Mouse (Mus musculus) spleen, postnatal 14 days (tissue): ENCODE data around the gene Cacng4.

Source experiments
- DNase-seq, 2 experiments: peaks; one replicate each; pipeline ENCODE4 v3.0.0; 2021 to 2022; ENCODE audit warnings: low spot score in 2 of 2

Gene Cacng4

DNA sequence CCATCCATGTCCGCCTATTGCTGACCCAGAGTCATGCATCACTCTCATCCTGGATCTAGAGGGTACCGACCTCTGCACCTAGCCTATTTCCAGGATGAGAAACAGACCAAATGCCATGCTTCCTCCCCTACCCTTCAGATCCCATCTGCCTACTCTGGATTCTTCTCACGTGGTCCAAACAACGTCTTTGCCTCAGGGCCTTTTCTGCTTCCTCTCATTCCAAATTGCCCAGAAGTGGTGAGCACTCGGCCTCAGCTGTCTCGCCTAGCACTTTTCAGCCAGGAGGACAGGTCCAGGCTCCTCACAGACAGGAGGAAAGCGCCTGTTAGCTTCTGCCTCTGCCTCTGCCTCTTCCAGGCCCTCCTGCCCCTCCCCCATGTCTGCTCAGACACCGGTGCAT lies 21.0 kb downstream of the Cacng4 start:
- no peak for DNase-seq

DNA sequence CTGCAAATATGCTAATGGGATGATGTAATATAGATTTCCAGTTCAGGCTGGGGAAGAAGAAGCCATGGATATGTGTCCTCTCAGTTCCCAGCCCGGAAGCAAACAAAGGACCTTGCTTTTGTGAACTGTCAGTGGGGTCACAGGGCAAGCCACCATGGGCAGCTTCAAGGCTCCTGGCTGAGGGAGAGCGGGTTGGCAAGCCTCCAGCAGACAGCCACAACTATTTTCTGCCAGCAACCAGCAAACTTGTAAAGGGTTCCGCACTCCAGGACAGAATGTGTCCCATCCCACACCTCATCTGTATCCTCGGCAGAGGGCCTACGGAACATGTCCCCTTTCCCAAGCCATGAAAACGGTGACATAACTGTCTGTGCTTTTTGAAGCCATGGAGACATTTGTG lies 22.4 kb downstream of the Cacng4 start:
- DNase-seq = no peak

GRCm38 (mm10) chr11:107768361-107768760 lies 26.0 kb downstream of the Cacng4 start:
- DNase-seq = no peak

DNA sequence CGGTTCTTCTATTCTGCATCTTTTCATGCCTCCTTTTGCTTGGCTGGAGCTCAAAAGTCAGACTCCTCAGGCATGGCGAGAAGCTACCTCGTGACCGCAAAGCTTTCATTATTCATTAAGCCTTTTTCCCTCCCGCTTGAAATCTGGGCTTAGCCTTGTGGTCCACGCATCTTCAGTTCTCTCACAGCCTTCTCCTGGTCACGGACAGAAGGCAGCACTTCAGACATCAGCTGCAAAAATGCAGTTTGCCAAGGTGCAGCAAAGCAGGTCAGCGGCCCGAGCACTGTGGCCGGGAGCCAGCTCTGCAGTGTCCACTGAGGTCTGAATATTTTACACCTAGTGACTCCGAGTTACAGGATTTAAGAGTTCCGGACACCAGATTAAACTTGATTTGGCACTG lies 27.4 kb downstream of the Cacng4 start:
- DNase-seq = no peak

GRCm38 (mm10) chr11:107762688-107763460 lies 31.5 kb downstream of the Cacng4 start:
- no peak for DNase-seq

DNA sequence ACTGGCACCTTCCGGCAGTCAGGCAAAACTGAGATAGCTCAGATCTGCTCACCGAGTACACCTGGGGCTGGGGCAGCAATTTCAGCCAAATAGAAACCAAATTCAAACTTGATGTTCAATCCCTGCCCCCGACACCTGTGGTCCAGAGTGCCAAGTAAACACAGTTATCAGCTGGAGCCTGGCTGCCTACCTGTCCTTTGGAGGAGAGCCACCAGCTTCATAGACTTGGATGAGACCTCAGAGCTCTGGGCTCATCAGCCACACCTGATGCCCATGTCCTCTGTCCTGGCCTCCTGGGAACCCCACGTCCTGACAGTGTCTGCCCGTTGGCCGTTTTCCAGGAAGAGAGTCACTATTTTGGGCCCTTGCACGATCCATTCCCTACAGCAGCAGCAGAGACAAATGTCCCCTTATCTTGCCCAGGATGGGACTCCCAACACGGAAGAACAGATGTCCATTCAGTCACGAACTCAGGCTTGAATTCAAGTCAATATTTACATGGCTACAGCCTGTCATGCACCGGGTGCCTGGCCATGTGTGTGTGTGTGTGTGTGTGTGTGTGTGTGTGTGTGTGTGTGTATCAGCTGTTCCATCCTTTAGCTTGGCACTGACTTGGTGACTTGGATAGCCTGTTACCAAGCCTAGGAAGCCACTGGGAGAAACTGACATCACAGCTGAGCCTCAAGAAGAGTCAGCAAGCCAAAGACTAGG lies 32.4 kb downstream of the Cacng4 start:
- DNase-seq = no peak

DNA sequence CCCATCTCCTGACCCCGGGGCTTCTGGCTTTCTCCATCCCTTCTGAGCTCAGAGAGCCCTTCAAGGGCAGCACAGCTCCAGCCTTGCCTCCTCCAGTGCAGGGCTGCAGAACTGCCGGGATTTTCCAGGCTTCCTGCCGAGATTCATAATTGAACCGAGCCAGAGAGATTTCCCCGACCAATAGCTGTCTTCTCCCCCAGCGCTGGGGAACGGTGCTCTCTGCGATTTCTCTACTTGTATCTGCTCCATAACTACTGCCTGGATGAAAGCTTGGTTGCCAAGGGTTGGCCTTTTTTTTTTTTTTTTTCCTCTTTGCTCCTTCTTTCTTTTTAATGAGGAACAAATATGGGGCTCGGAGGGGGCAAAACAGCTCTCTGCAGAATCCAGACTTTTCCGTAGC lies 34.4 kb downstream of the Cacng4 start:
- DNase-seq = no peak

DNA sequence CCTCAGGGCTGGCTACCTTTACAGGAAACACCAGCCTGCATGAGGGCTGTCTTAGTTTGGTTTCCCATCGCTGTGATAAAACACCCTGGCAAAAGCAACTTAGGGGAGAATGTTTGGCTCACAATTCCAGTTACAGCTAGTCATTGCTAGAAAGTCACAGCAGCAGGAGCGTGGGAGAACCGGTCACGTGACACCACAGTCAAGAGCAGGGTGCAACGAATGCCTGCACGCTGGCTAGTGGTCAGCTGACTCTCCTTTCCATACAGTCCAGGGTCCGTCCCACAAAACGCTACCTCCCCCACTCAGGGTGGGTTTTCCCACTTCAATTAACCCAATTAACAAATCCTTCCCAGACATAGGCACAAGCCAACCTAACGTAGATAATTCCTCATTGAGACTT lies 34.8 kb downstream of the Cacng4 start:
- no peak for DNase-seq

DNA sequence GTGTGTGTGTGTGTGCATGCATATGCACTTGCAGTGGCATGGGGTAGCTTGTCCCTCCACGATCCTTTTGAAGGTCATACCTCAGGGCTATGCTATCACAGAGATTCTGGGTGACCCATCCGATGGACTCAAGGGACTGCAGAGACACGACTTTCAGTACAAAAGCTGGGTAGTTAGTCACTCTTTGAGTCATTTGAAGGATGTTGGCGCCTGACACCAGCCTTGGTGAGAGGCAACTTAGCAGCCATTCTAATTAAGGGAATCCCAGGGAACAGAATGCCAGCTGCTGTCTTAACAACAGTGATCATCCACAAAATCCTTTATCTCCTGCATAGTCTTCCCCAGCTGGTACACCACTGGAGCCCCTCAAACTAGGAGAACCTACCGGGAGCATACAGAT lies 45.2 kb downstream of the Cacng4 start:
- DNase-seq = no peak

GRCm38 (mm10) chr11:107748243-107749035 lies 45.9 kb downstream of the Cacng4 start:
- no peak for DNase-seq

DNA sequence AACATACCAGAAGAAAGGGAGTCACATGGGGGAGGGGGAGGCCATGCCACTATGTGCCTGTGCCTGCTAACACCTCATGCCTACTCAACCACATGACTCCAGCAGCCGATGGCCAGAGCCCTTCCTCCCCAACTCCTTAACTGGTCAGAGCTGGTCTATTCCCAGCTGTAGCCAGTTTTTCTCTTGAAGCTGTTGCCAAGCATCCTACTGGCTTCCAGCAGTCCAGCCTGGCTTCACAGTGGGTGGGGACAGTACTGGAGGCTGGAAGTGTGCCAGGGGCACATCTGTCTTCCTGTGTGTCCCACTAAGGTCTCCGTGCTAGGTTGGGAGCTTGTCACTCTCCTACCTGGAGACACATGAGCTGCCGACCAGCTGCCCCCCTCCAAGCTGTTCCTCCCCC lies 51.3 kb downstream of the Cacng4 start:
- DNase-seq = no peak

GRCm38 (mm10) chr11:107738418-107739099 lies 55.8 kb downstream of the Cacng4 start:
- DNase-seq = no peak

- DNase-seq = no peak
Observed at GRCm38 (mm10) chr11:107737886-107738285, 56.5 kb downstream of the Cacng4 start.

DNA sequence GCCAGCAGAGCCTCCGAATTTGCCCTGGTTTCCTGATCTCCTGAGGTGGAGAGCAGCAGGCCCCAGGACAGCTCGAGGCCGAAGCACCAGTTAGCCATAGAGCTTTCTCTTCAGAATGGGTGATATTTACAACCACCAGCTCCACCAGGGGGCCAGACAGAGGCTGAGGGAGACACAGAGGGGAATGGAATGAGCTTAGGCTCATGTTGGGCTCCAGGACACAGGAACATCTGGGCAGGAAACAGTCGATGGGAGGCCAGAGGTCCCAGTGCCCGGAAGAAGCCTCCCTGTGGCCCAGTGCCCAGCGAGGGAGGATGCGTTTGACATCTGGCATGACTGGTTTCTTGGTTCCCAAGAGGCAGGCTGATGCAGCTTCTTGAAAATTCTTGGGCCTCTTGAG lies 60.2 kb downstream of the Cacng4 start:
- DNase-seq = no peak

DNA sequence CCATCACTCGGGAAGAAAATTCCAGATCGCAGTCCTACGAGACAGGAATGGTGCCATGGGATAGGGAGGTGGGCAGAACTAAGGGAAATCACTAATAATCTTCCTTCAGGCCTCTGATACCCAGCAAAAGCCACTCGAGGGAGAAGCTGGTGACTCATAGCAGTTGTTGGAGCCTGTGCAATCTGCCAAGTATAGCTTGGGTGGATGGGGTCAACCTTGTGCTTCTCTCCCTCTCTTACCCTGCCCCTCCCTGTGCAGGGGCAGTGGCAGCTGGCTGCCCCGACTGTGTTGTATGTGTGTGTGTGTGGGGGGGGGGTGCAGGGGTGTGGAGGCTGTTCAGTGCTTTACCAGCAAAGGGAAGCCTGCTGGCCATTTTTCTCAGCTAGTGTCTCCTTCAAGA lies 62.9 kb downstream of the Cacng4 start:
- DNase-seq = no peak

DNA sequence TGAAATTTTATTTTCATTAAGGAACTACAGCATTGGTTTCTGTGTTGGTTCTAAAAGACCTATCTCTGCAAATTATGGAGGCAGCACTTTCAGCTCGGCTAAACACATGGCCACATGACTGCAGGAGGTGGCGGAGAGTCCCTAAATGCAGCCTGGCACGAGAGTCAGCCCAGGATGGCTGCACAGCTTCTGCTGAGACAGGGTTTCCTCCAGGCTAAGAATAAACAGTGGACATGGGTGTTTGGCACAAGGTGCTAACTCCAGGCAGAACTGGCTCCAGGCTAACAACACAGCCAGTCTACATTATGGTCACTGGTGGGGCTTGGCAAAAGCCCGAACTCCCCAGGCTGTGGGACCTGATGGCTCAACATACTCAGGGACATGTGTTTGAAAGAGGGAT lies 63.4 kb downstream of the Cacng4 start:
- no peak for DNase-seq

GRCm38 (mm10) chr11:107729141-107729540 lies 65.2 kb downstream of the Cacng4 start:
- no peak for DNase-seq

DNA sequence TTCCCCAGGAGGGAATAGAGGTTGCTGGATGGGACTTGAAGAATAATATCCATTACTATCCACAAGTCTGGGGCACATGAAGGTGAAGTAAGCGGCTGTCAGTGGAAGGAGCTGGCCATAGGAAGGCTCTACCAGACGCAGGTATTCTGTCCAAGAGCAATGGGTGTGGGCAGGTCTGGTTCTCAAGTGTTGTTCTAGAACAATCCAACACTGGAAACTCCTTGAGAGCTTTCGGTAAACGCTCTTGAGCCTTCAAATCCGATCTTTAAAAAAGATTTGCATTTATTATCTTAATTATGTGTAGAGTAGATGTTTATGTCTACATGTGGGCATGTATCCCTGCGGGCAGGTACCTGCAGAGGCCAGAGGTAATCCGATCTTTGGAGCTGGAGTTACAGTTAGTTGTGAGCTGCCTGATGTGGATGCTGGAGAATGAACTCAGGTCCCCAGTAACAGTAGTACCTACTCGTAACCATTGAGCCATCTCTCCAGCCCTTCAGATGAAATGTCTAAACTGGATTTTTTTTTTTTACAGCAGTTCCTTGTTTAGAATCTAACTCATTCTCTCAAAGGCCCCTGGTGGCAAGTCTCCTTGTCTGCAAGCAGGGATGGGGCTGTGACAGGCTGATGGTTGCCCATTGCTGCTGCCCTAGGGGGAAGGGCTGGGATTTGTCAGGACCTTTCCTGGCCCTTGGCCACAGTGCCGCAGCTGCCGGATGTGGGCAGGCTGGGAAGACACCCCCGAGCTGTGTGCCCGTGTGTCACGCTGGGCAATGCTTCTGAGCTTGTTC lies 66.1 kb downstream of the Cacng4 start:
- no peak for DNase-seq

GRCm38 (mm10) chr11:107724603-107725002 lies 69.8 kb downstream of the Cacng4 start:
- DNase-seq = no peak

DNA sequence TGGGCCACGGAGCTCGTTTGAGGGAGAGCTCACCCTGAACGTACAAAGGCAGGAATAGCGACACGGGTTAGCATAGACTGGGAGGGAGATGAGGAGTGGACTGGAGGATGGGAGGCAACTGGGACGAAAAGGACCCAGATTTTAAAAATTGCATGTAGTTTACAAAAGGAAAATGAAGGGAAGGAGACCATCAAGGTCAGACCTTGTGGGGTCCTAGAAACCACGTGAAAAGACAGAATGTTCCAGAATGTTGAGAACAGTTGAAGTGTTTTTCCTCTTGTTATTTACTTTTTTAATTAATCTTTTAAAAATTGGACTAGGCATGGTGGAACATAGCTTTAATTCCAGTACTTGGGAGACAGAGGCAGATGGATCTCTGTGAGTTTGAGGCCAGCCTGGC lies 73.3 kb downstream of the Cacng4 start:
- no peak for DNase-seq
